Mouse (Mus musculus): Measurements from ENCODE around the gene Obsl1. TPM values are rescaled to one million over a fixed set of nuclear protein-coding genes. Genes with fewer than 3 reads are reported as not detected.

Obsl1 gene
- total and polyA plus RNA-seq, 3 experiments: 87.8 to 131 (median 117) TPM

GRCm38 (mm10) chr1:75458789-75459684, 47.2 kb downstream of the Obsl1 start:
- Histone ChIP-seq H3K9ac (ENCODE audit: low read depth, low read length) (peak overlapping the region; percentile 41), H3K36me3 (ENCODE audit: control insufficient read depth, insufficient read depth, low read length) (no peaks in the 10 kb centered on the region), H3K27me3 (ENCODE audit: control insufficient read depth, insufficient read depth, low read length) (peaks cover 4% of the 10 kb centered on the region; the same call in 1 of the 2 replicates), H3K27ac (no peak overlapping the region), H3K4me1 (ENCODE audit: control insufficient read depth, insufficient read depth, low read length) (peaks cover 2% of the 10 kb centered on the region; the same call in 1 of the 2 replicates), H3K4me3 (peak overlapping the region; percentile 24), H3K79me2 (replicated peaks; ENCODE audit: control insufficient read depth, insufficient read depth, low read length) (no peaks in the 10 kb centered on the region)
- TF ChIP-seq POLR2A (IDR thresholded peaks at IDR 0.05; ENCODE audit: insufficient read depth, low read depth, low read length) (no peak), CTCF (IDR thresholded peaks at IDR 0.05) (no peak), EP300 (IDR thresholded peaks at IDR 0.05; ENCODE audit: insufficient read depth, low read depth, low read length) (no peak)
- WGBS: 12% methylated on average over 20 of the region's 23 CpGs
- intact Hi-C loops (cut with DNase I): no loop called here
- peak in 1 of 2 experiments; percentile 45 for DNase-seq

- H3K36me3 ChIP-seq (ENCODE audit: control insufficient read depth, insufficient read depth, low read length): no peaks in the 10 kb centered on the region
- peak; percentile 62 to 70 for DNase-seq
- no peak for TF ChIP-seq POLR2A (IDR thresholded peaks at IDR 0.05; ENCODE audit: insufficient read depth, low read depth, low read length)
- no peak for TF ChIP-seq CTCF (IDR thresholded peaks at IDR 0.05)
- no peak for TF ChIP-seq EP300 (IDR thresholded peaks at IDR 0.05; ENCODE audit: insufficient read depth, low read depth, low read length)
- no peak overlapping the region; the same call in 1 of the 2 replicates for H3K27ac ChIP-seq
- H3K4me1 ChIP-seq (ENCODE audit: control insufficient read depth, insufficient read depth, low read length): peaks cover 2% of the 10 kb centered on the region; the same call in 1 of the 2 replicates
- WGBS: 7% methylated on average over 41 of the region's 42 CpGs
- H3K4me3 ChIP-seq: peak overlapping the region; percentile 24
- intact Hi-C loops (cut with DNase I): no loop called here
- H3K9ac ChIP-seq (ENCODE audit: low read depth, low read length): peak overlapping the region; percentile 41
- H3K79me2 ChIP-seq (replicated peaks; ENCODE audit: control insufficient read depth, insufficient read depth, low read length): no peaks in the 10 kb centered on the region
- H3K27me3 ChIP-seq (ENCODE audit: control insufficient read depth, insufficient read depth, low read length): peaks cover 4% of the 10 kb centered on the region; the same call in 1 of the 2 replicates
These were observed 48.0 kb downstream of the Obsl1 start for GRCm38 (mm10) chr1:75458025-75458788.

- 9% methylated on average over 9 of the region's 10 CpGs for WGBS
- TF ChIP-seq CTCF (IDR thresholded peaks at IDR 0.05) (no peak), EP300 (IDR thresholded peaks at IDR 0.05; ENCODE audit: insufficient read depth, low read depth, low read length) (no peak), POLR2A (IDR thresholded peaks at IDR 0.05; ENCODE audit: insufficient read depth, low read depth, low read length) (no peak)
- intact Hi-C loops (cut with DNase I): no loop called here
- DNase-seq: no peak
- H3K9ac ChIP-seq (ENCODE audit: low read depth, low read length): no peak overlapping the region
- H3K27ac ChIP-seq: no peak overlapping the region
- H3K4me1 ChIP-seq (ENCODE audit: control insufficient read depth, insufficient read depth, low read length): peaks cover 2% of the 10 kb centered on the region; the same call in 1 of the 2 replicates
- no peaks in the 10 kb centered on the region for H3K79me2 ChIP-seq (replicated peaks; ENCODE audit: control insufficient read depth, insufficient read depth, low read length)
- H3K36me3 ChIP-seq (ENCODE audit: control insufficient read depth, insufficient read depth, low read length): no peaks in the 10 kb centered on the region
- H3K4me3 ChIP-seq: no peak overlapping the region
- H3K27me3 ChIP-seq (ENCODE audit: control insufficient read depth, insufficient read depth, low read length): peaks cover 4% of the 10 kb centered on the region; the same call in 1 of the 2 replicates
These were observed 48.6 kb downstream of the Obsl1 start for GRCm38 (mm10) chr1:75457710-75458024.

GRCm38 (mm10) chr1:75456746-75457564, 49.3 kb downstream of the Obsl1 start:
- TF ChIP-seq CTCF (IDR thresholded peaks at IDR 0.05): peak; percentile 54
- TF ChIP-seq POLR2A (IDR thresholded peaks at IDR 0.05; ENCODE audit: insufficient read depth, low read depth, low read length): no peak
- no peak for DNase-seq
- H3K36me3 ChIP-seq (ENCODE audit: control insufficient read depth, insufficient read depth, low read length): no peaks in the 10 kb centered on the region
- intact Hi-C loops (cut with DNase I): no loop called here
- 23% methylated on average over 14 of the region's 14 CpGs for WGBS
- H3K79me2 ChIP-seq (replicated peaks; ENCODE audit: control insufficient read depth, insufficient read depth, low read length): no peaks in the 10 kb centered on the region
- H3K4me3 ChIP-seq: no peak overlapping the region
- peaks cover 8% of the 10 kb centered on the region; the same call in 1 of the 2 replicates for H3K27me3 ChIP-seq (ENCODE audit: control insufficient read depth, insufficient read depth, low read length)
- H3K9ac ChIP-seq (ENCODE audit: low read depth, low read length): no peak overlapping the region
- no peak overlapping the region for H3K27ac ChIP-seq
- H3K4me1 ChIP-seq (ENCODE audit: control insufficient read depth, insufficient read depth, low read length): peaks cover 2% of the 10 kb centered on the region; the same call in 1 of the 2 replicates

- WGBS: 64% methylated on average over 5 of the region's 5 CpGs
- intact Hi-C loops (cut with DNase I): no loop called here
- Histone ChIP-seq H3K27me3 (ENCODE audit: control insufficient read depth, insufficient read depth, low read length) (peaks cover 12% of the 10 kb centered on the region), H3K4me3 (no peak overlapping the region), H3K4me1 (ENCODE audit: control insufficient read depth, insufficient read depth, low read length) (peaks cover 2% of the 10 kb centered on the region; the same call in 1 of the 2 replicates), H3K9ac (ENCODE audit: low read depth, low read length) (no peak overlapping the region), H3K36me3 (ENCODE audit: control insufficient read depth, insufficient read depth, low read length) (no peaks in the 10 kb centered on the region), H3K27ac (no peak overlapping the region), H3K79me2 (replicated peaks; ENCODE audit: control insufficient read depth, insufficient read depth, low read length) (no peaks in the 10 kb centered on the region)
- no peak for DNase-seq
- no peak for TF ChIP-seq POLR2A (IDR thresholded peaks at IDR 0.05; ENCODE audit: insufficient read depth, low read depth, low read length)
- no peak for TF ChIP-seq CTCF (IDR thresholded peaks at IDR 0.05)
- no peak for TF ChIP-seq EP300 (IDR thresholded peaks at IDR 0.05; ENCODE audit: insufficient read depth, low read depth, low read length)
These were observed 50.3 kb downstream of the Obsl1 start for GRCm38 (mm10) chr1:75455948-75456347.

All from heart, adult 2 months (tissue).